Mouse (Mus musculus) left cerebral cortex, postnatal 36 days (tissue): Measurements from ENCODE around the gene Ccdc43. TPM values are rescaled to one million over a fixed set of nuclear protein-coding genes. Genes with fewer than 3 reads are reported as not detected.

Source experiments
- DNase-seq, 2 experiments: peaks; one replicate each; pipeline ENCODE4 v3.0.0; 2021 to 2022; ENCODE audit warnings: low spot score in 2 of 2, mixed read lengths in 1 of 2
- intact Hi-C: fragments of 180-260 bp; cut with DNase I; formaldehyde crosslinking; loops from one replicate; pipeline ENCODE4 v1.15.1; 2025
- microRNA-seq: library from miRNA; unstranded; fragments of <30 nt; microRNA quantifications from one replicate; pipeline ENCODE4 v1.2.0, GENCODE M21; 2022
- total RNA-seq, 2 experiments: library from RNA; stranded (reverse); gene quantifications; 2 replicates each; pipeline ENCODE4 v1.2.3; 2021

Gene Ccdc43
- total RNA-seq, 2 experiments from 2014 or later, result 25.9 to 27.0 TPM

DNA sequence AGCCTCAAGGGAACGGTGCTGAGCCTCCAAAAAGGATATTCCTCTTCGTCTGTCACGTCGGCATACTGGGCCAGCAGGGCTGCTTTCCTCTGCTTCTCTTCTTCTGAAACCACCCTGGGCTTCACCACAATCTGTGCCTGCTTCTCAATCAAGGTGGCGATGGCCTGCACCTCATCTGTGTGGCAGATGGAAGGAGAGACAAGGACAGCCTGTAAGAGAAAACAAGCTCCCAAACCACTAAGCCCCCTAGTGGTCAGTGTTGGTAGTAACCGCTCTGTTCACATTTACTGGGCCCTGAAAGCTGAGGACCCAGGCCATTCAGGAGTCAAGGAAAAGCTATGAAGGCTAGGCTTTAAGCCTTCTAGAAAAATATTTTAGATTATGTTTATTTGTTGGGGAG lies 7.4 kb downstream of the Ccdc43 start:
- intact Hi-C loops, result no loop called here
- DNase-seq, result peak; percentile 51 to 61

DNA sequence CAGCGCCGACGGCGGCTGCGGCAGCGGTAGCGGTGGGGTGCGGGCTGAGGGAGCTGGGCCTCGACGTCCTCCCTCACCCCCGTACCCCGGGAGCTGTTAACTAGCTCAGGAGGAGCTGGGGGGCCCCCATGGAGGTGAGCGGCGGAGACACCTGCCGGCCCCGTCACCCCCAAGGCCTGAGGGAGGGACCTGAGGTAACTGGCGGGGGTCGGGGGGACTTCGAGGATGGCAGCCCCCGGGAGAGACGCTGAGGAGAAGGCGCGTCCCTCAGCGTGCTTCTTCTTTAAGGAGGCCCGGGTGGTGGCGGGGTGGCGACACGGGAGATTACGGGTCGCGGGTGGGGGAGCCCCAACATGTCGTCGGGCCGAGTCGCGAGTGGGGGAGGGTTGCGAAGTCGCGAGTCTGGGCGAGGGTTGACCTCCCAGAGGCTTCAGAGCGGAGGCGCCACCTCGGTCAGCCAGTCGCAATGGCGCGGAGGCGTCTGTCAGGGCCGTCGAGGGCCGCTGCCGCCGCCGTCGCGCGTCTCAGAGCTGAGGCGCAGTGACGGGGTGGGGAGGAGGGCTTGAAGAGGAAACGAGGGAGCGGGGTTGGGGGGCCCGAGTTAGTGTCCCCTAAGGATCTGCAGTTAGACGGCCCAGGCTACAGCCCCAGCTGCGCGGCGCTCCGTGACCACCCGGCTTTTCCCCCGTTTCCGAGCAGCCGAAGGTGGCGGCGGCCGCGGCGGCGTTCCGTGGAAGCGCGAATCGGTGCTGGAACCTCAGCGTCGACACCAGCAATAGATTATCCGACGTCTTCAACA lies 31.7 kb downstream of the Ccdc43 start:
- intact Hi-C loops, result no loop called here
- DNase-seq, result no peak

DNA sequence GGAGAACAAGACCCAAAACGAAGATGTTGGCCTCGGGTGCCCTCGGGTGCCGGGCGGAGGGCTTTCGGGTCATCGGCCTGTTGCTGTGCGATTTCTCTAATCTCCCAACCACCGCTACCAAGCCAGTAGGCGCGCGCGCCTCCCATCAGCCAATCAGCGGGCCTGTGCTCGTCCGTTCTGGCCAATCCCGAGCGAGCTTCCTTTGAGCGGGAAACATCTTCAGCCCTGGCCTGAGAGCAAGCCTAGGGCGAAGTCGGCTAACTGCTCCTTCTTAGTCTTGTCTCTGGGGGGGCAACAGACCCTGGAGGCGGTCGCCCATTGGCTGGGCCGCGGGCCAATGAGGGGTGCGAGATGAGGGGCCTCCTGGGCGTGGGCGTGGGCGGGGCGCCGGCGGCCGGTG lies 32.4 kb downstream of the Ccdc43 start:
- DNase-seq, result no peak
- intact Hi-C loops, result no loop called here

DNA sequence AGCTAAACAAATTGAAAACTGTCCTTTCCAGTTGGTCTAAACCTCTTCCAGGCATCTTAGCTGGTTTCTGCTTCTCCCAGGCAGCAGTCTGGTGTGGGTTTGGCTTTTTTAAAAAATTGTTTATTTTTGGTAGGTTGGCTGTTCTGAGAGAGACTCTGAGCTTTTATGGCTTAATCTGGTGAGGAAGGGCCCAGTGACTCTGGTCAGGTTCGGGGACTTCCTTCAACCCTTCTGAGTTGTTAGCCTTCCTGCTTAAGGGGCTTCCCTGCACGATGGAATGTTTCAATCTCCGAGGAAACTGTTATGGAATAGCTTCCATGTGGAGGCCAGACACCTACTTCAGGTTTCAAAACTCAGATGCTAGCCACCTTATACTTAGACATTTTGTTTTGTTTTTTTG lies 34.2 kb downstream of the Ccdc43 start, which contains the start of gene Meioc:
Gene Meioc (plus strand): TSS at position 301 of the 400 bp plus-strand sequence.
- DNase-seq, result no peak
- intact Hi-C loops, result no loop called here

DNA sequence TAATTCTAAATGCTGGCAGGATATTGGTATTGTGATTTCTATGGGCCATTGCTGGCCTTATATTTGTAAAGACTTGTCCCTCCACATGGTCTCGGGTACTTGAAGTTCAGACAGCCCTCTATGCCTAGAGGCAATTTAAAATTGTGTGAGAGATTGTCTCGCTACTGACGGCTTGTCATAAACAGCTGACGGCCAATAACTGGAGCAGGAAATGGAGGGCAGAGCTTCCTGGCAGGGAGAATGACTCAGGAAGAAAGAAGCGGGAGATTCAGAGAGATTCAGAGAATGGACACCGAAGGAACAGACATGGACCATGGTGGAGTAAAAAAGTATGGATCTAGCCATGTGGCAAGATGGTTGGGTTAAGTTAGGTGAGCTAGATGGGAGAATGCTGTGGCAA lies 40.7 kb downstream of the Ccdc43 start:
- intact Hi-C loops, result no loop called here
- DNase-seq, result no peak

DNA sequence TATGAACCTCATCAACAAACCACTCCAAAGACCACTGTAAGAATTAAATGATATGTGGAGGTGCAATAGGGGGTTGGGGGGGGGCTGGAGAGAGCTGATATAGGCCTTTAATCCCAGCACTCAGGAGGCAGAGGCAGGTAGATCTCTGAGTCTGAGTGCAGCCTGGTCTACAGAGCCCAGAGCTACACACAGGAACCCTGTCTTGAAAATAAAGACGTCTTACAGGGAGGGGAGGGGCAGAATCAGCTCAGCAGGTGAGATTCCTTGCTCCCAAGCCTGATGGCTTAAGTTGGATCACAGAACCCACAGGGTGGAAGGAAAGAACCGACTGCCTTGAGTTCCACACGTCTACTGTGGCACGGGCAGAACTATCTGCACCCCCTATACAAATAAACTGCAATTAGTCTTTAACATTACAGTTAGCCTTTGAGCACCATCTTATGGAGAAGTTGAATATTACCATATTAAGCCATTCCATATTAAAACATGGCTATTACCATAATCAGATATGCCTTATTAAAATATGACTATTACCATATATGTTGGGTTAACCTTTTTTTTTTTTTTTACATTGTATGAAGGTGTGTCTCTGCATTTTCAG lies 41.2 kb downstream of the Ccdc43 start:
- intact Hi-C loops, result no loop called here
- DNase-seq, result no peak

DNA sequence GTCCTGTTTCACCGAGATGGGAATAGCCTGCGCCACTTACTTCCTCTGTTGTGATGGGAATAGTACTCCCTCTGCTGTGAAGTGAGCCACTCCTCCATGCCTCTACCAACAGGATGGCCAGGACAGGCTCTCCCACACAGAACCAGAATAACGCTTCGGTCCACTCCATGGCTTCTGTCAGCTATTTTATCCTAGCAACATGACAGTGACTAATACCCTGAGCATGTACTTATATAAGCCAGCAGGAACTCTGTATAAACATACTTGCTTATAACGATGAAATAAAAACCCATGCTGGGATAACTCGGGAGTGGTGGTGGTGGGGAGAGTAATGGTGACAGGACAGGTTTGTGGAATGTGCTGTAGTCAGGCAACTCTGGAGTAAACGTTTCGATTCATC lies 41.7 kb downstream of the Ccdc43 start:
- peak in 1 of 2 experiments; percentile 17 for DNase-seq
- intact Hi-C loops, result no loop called here

DNA sequence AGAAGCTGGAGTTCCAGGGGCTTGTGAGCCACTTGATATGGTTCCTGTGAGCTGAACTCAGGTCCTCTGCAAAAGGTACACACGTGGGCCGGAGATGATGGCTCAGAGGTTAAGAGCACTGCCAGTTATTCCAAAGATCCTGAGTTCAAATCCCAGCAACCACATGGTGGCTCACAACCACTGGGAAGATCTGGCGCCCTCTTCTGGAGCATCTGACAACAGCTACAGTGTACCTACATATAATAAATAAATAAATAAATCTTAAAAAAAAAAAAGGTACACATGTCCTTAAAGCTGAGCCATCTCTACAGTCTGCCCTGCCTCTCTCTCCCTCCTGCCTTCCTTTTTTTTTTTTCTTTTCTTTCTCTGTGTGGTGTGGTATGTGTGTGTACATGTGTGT lies 44.7 kb downstream of the Ccdc43 start:
- no peak for DNase-seq
- intact Hi-C loops, result loop anchor here (5.0 kb wide), 1 partner anchor 161 kb away; no protein-coding TSS in a partner anchor

DNA sequence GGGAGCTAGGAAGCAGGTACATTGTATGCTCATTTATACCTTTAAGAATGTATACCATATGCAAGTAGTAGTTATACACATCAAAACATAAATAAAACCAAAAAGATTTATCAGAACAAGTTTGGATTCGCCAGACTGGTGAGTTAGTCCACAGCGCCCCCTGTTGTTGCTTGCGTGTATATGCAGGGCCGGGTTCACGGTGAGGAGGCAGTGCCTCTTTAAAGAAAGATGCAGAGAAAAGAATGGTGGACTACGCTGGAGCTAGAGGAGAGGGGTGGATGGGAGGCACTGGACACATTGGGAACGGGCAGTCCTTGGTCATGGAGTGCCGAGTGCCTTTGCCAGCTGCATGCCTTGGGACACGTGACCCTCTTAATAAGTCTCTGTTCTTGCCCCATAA lies 46.2 kb downstream of the Ccdc43 start:
- intact Hi-C loops, result loop anchor here (1.0 to 5.0 kb wide), 2 partner anchors 78 to 159 kb away; no protein-coding TSS in a partner anchor
- peak; percentile 37 to 52 for DNase-seq

DNA sequence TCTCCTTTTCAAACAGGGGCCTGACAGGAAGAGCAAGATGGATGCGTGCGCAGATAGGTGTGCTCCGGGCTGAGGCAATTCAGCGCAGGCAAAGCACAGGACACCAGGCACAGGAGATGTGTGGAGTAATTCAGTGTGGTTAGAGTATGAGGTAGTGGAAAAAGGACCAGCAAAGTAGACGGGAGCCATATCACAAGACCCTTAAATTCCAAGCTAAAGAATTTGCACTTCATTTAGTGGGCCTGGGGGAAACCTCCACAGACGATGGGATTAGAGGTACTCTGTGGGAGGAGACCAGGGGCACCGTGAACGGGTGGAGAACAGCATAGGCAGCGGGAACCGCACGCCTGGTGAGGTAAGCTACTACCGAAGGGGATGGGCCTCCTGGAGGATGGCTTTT lies 49.7 kb downstream of the Ccdc43 start:
- intact Hi-C loops, result no loop called here

DNA sequence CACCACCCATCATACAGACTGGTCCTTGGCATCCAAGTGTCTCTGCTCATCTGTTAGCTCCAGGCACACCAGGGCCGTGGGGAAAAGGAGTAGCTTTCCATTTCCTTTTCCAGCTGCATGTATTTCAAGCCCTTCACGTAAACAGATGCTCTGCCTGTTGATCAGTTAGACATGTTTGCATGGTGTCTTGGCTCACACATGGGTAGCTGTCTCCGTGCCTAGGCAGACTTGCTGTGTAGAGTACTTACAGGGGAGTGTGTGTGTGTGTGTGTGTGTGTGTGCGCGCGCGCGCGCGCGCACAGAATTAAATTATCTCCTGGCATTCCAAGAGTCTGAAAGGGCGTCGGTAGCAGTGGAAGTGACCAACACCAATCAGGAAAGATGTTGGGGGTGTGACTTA lies 51.4 kb downstream of the Ccdc43 start:
- DNase-seq, result no peak
- intact Hi-C loops, result no loop called here

More for the DNA sequence above, 49.7 kb downstream of the Ccdc43 start:
- DNase-seq, result no peak

DNA sequence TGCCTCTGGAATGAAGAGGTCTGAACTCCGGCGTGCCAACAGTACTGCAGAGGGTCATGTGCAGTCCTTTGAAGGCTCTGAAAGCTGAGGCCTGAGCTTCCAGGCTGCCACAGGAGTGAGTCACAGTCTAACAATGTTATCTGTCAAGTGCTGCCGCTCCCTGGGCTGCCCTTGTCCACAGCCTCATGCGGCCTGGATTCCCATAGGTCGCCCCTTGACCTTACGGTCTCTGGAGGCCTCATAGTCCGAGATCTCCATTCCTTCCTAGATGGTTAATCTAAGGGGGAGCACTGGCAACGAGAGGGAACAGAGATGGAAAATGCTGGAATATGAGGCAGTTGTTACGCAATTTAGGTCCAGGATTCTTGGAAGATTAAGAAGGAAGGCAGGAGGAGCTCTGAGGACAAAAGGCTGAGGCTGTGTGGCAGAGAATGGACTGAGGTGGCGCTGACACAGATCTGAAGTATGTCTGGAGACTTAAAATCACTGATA lies 53.6 kb downstream of the Ccdc43 start:
- no peak for DNase-seq
- intact Hi-C loops, result no loop called here

DNA sequence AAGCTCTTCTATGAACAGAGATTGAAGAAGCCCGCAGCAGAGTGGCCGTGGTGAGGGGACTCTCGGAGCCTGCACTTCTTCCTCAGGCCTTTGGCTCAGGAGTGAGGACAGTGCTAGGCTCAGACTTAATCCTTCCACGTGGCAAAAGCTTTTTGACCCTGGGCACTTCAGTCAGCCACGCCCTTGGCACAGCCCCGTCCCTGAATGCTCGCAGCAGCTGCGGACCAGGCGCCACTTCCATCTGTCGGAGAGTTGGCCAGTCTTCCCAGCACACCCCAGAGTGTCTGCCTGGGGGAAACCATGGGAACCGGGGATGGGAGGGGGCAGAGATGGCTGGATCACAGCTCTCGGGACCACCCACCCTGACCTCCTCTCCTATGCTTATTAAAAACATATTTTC lies 60.7 kb downstream of the Ccdc43 start:
- no peak for DNase-seq
- intact Hi-C loops, result no loop called here

Small RNA genes within 50 kb of the gene (microRNA-seq; reads per million reads assigned to microRNA genes)
- gene Gm22920, result not detected

Other genes with a start within 250 kb of the Ccdc43 start
- gene Itga2b, start 227.7 kb downstream of the Ccdc43 start, total RNA-seq, result 1 to 10 TPM; 2.5 to 2.7 TPM
- 10 to 100 TPM; 46.0 to 65.5 TPM for gene Gpatch8, start 141.4 kb downstream of the Ccdc43 start, total RNA-seq
- 1 to 10 TPM; 5.0 to 8.7 TPM for gene Gm11627, start 118.3 kb downstream of the Ccdc43 start, total RNA-seq
- 10 to 100 TPM; 10.5 to 12.7 TPM for gene Fzd2, start 93.4 kb downstream of the Ccdc43 start, total RNA-seq
- gene Meioc, start 34.1 kb downstream of the Ccdc43 start, total RNA-seq, result not detected
- gene Adam11, start 63.7 kb upstream of the Ccdc43 start, total RNA-seq, result 100 to 1,000 TPM; 129 to 139 TPM
- 1 to 10 TPM; 6.0 to 7.5 TPM for gene Gjc1, start 121.9 kb upstream of the Ccdc43 start, total RNA-seq
- 1 to 10 TPM; 4.7 to 5.3 TPM for gene Higd1b, start 138.1 kb upstream of the Ccdc43 start, total RNA-seq
- gene Eftud2, start 183.2 kb upstream of the Ccdc43 start, total RNA-seq, result 100 to 1,000 TPM; 123 to 135 TPM
- gene Ccdc103, start 183.4 kb upstream of the Ccdc43 start, total RNA-seq, result 1 to 10 TPM; 2.0 to 3.6 TPM
- gene Fam187a, start 187.4 kb upstream of the Ccdc43 start, total RNA-seq, result under 1 TPM in 1 of 2 experiments, not detected in 1; 0.20 TPM
- gene Gfap, start 203.1 kb upstream of the Ccdc43 start, total RNA-seq, result 100 to 1,000 TPM; 127 TPM
- gene Kif18b, start 227.3 kb upstream of the Ccdc43 start, total RNA-seq, result under 1 TPM; 0.16 to 0.44 TPM
- gene C1ql1, start 248.9 kb upstream of the Ccdc43 start, total RNA-seq, result 10 to 100 TPM; 15.1 to 15.6 TPM